Mouse (Mus musculus): ENCODE results near the gene Hoxc5. TPM values are rescaled to one million over a fixed set of nuclear protein-coding genes. Genes with fewer than 3 reads are reported as not detected.

Gene Hoxc5
- not detected for total RNA-seq (2021)
- long read RNA-seq: 0 reads

DNA sequence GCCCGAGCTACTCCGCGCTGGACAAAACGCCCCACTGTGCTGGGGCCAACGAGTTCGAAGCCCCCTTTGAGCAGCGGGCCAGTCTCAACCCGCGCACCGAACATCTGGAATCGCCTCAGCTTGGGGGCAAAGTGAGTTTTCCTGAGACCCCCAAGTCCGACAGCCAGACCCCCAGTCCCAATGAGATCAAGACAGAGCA is at the start of gene Hoxc5:
Gene Hoxc5, plus strand, starts transcription at position 132 of the 199 bp plus-strand sequence.
- no peak for DNase-seq (ENCODE audit: low spot score in 2 of 2)

DNA sequence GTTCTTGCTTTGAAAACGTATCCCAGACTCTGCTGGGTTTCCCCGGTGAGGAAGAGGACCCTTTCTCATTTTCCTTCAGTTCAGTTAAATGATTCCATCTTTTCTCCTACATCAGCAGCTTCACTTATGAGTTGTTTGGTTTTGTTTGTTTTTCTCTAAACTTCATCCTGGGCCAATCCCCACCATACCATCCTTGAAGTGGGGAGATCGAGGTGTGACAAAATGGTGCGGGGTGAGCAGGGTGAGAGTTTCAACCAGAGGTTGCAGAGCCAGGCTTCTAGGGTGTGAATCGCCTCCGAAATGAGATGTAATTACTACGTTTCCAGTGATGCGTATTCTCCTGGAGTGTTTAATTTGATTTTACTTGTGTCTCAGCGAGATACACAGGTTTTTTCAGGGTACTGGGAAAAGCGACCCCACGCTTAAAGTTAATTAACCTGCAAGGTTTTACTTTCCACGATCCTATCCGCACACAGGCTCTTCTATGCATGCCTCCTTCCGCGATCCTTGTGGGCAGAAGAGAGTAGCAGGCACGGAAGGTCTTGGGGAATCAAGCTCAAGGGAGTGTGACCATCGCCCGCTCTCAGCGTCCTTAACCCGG is 49.2 kb upstream of the Hoxc5 start:
- no peak for DNase-seq (ENCODE audit: low spot score in 2 of 2)

DNA sequence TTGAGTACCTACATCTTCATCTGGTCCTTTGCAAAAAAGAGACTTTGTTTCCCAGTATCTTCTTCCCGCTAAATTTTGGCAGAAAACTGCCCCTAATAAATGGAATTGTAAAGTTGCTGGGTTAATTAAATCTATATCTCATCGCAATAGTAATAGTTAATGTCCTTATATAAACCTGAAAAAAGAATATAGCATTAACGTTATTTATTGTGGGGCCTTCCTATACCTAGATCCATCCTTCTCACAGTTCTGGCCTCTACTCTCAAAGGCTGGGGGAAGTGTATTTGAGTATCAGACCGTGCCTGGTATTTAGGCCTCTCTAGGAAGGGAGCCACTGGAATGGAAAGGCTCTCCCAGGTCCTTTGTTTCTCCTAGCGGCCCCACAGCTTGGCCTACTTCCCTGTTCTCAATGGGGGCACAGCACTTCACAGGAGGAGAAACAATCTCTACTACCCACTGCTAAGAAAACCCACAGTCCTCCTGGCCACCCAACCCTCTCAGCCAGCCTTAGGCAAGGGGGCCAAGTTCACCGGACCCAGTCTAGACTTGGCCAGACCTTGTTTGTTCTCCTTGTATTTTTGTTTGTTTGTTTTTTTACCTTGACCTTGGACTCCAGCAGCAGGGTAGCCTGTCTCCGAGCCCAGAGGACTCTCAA is 48.5 kb upstream of the Hoxc5 start:
- DNase-seq (ENCODE audit: low spot score in 2 of 2): no peak

DNA sequence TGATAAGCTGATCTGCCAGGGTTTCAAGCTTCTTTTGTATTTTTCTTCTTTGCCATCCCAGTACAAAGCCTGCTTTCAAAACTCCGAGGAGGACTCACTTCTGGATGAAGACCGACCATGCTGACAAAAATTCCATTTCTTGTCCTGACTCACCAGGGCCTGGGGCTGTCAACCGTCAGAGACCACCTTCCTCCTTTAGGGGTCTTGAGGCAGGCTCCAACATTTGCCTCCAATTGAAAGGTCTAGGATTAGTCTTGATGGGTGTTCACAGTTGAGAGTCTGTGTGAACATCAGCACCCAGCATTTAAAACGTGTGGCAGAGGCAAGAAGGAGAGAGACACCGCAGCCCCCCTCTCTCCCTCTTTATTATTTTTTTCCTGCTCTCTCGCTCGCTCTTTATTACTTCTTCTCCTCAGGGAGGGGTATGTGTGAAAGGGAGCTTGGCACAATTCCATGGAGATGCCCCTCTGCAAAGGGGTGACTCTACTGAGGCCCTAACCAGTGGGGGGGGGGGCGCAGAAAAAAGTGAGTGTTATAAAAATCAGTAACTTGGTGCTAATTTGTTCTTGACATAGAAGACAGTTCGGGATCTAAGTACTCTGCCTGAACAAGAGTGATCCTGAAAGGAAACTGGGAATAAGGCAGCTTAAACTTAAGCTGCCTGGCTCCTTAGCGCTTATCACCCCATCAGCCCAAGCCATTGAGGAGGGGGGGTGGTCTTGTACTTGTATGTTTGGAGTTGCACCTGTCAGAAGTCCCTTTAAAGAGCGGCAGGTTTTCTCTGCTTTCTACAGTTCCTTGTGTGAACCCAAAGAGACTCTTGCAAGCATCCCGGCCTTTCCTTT is 47.7 kb upstream of the Hoxc5 start:
- DNase-seq (ENCODE audit: low spot score in 2 of 2): no peak

DNA sequence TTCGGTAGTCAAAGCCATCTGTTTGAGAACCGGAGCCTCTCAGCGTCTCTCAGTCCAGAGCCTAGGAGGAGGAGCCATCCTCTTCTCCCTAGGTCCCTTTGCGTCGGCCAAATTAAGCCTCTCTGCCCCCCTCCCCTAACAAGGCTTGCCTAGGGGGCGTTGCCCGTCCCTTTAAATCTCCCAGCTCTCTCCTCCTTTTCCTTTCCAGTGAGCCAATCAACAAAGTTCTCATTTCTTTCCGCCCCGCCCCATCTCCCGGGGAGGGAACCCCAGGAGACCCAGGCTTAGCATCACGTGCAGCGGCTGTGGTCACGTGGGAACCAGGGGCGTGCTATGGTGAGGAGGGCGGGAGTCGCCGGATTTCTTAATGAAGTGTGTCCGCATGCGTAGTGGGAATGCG is 46.6 kb upstream of the Hoxc5 start:
- no peak for DNase-seq (ENCODE audit: low spot score in 2 of 2)

DNA sequence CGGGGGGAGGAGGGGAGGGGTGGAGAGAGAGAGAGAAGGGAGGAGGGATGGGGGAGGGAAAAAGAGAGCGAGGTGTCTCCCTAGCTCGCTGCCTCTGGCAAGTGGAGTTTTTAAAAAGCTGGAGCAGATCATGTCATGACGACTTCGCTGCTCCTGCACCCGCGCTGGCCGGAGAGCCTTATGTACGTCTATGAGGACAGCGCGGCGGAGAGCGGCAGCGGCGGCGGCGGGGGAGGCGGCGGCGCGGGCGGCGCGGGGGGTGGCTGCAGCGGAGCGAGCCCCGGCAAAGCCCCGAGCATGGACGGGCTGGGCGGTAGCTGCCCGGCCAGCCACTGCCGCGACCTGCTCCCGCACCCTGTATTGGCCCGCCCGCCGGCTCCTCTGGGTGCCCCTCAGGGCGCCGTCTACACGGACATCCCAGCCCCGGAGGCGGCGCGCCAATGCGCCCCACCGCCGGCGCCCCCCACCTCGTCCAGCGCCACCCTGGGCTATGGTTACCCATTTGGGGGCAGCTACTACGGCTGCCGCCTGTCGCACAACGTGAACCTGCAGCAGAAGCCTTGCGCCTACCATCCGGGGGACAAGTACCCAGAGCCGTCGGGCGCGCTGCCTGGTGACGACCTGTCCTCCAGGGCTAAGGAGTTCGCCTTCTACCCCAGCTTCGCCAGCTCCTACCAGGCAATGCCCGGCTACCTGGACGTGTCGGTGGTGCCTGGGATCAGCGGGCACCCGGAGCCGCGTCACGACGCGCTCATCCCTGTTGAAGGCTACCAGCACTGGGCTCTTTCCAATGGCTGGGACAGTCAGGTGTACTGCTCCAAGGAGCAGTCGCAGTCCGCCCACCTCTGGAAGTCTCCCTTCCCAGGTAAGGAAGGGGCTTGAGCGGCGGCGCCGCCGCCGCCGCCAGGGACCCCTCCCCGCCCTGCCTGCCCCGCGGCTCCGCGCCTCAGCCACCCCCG is 45.9 kb upstream of the Hoxc5 start, which contains the start of gene Hoxc13:
Gene Hoxc13, plus strand, starts transcription at position 51 of the 959 bp plus-strand sequence.
- DNase-seq (ENCODE audit: low spot score in 2 of 2): no peak

DNA sequence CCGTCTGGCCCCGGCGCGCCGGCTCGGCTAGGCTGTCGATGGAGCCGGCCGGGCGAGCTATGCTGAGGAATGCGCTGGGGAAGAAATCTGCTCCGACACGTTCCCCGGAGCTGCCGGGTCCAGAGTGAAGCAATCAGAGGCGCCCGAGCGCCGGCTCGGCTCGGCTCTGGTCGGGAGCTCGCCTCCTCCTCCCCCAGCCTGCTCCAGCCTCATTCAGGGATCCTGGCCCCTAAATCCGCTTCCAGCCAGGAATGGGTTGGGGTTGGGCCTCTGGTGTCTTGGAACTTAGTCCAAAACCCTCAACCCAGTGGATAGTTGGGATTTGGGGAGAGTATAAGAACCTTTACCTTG is 45.3 kb upstream of the Hoxc5 start:
- DNase-seq (ENCODE audit: low spot score in 2 of 2): no peak

DNA sequence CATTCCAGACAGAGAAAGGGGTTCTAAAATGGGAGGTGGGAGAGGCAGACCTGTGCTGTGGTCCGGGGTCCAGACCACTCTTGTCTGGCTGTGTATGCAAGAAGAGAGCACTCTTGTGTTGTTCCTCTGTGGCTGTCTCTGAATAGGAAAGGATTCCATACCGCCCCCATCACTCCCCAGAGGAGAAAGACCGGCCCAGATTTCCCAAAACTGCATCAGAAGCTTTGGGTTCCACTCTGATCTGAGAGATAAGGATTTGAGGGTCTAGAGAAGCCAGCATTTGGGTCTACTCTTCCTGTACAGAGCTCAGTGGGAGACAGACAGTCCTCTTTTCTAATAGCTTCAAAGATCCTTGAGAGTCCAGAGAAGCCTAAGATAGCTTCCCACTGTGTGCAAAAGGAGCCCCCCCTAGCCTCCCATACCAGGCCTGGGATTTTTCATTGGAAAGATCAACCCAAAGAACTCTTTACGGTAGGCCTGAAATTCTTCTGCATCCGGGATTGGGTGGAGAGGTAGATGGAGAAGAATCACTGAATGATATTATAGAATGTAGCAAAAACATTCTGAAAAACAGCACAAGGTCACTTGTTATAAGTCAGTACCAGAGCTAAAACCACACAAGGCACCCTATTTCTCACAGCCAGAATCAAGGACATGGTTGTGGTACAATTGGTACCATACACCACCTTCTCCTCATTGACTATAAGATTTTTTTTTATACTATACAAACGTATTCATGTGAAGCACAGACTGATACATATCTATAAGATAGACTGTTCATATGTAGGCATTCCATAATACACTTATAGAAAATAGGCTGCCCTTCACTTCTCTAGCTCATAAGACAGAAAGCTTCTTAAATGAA is 44.4 kb upstream of the Hoxc5 start:
- DNase-seq (ENCODE audit: low spot score in 2 of 2): no peak

DNA sequence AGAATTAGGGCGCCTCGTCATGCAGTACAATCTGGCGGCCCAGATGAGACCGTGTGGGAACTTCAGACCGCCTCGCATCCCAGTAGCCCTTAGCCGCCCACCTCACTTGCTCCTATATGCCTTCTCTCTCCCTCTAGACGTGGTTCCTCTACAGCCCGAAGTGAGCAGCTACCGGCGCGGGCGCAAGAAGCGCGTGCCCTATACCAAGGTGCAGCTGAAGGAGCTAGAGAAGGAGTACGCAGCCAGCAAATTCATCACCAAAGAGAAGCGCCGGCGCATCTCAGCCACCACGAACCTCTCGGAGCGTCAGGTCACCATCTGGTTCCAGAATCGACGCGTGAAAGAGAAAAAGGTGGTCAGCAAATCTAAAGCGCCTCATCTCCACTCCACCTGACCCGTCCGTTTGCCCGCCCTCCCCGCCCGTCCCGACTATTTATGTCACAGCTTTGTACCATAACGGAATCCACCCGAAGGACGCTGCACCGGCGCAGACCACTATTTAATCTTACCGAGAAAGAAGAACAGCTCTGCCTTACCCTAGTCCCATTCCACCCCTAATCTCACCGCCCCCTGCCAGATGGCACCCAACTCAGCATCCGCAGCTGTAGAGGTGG is 40.1 kb upstream of the Hoxc5 start:
- DNase-seq (ENCODE audit: low spot score in 2 of 2): no peak

DNA sequence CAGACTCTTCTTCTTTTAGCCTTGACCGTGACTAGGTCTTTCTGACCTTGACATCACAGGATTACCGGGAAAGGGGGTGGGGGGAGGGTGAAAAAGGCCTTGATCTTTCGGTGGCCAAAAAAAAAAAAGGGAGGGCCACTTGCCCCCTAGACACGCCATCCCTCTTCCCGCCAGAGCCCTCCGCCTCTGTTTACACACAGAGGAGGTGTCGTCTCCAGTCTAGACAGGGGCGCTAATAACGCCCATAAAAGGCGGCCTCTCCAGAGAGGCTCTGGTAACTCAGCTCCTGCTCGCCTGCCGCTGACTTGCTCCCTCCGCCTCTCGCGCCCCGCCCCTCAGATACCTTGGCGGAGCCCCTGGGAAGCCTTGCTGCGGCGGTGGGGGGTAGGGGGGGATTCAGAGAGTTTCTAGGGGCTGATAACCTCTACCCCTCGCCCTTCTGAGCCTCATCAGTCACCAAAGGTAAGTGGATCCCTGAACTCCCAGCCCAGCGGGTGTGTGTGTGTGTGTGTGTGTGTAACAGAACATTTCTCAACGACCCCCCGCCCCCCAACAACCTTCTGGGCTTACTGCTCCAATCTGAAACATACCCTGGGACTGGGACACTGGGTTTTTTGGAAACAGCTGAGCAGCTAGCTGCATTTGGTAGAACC is 35.4 kb upstream of the Hoxc5 start:
- no peak for DNase-seq (ENCODE audit: low spot score in 2 of 2)

DNA sequence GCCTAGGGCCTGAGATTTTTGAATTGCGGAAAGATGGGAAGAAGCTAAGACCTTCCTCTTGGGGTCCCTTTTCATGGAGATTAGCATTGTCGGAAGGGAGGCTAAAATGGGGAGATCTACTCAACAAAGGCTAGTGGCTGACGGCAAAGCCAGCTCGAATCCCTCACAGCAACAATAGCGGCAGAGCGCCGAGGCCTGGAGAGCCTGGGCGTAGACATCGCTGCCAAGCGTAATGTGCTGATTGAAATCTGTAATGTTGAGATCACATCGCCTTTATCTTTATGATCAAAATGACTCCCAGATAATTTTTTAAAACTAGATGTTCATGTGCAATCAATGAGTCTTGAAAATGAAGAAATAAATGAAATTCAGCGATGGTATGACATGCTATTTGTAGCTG is 32.8 kb upstream of the Hoxc5 start:
- no peak for DNase-seq (ENCODE audit: low spot score in 2 of 2)

DNA sequence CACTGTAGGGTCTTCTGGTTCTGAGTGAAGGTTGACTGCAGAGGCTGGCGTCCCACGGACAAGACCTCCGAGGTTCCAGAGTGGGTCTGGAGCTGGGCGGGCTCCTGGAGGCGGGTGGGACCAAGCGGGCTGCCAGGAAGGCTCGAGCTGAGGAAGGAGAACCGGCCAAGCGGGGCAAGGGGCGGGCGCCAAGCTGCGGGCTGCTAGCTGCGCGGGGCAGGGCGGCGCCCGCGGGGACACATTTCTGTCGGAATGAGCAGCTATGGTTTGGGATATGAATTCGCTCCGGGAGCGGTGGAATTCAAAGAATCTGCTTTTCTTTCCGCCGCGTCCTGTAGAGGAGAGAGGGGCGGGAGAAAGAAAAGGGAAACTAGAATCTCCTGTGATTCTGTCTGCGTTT is 32.3 kb upstream of the Hoxc5 start:
- DNase-seq (ENCODE audit: low spot score in 2 of 2): no peak

DNA sequence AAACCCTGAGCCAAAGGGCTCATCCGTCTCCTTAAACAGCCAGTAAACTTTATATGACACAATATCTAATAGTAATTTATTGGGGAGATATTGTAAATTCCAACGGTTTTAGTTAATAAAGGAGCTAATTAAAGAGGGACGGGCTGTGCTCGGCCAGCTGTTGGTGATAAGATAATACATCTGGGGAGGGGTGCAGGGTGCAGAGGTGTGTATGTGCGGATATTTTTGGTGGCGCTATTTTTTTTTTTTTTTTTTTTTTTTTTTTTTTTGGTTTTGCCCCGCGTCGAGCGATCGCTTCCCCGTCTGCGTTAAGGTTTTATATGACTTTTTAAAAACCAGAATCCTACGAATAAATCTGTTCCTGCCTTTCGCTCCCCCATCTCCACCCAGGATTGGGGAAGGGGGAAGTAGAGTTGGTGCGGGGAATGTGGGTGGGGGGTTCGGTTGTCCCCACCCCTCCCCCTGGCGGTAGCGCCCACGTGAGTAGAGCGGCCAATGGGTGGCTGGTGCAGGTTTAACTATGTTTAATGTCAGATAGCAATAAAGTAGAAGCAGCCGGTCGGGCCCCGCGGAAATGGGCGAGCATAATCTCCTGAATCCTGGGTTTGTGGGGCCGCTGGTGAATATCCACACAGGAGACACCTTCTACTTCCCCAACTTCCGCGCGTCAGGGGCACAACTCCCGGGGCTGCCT is 30.8 kb upstream of the Hoxc5 start, which contains the start of gene Hoxc12:
Gene Hoxc12, plus strand, starts transcription at position 479 of the 694 bp plus-strand sequence.
- no peak for DNase-seq (ENCODE audit: low spot score in 2 of 2)

DNA sequence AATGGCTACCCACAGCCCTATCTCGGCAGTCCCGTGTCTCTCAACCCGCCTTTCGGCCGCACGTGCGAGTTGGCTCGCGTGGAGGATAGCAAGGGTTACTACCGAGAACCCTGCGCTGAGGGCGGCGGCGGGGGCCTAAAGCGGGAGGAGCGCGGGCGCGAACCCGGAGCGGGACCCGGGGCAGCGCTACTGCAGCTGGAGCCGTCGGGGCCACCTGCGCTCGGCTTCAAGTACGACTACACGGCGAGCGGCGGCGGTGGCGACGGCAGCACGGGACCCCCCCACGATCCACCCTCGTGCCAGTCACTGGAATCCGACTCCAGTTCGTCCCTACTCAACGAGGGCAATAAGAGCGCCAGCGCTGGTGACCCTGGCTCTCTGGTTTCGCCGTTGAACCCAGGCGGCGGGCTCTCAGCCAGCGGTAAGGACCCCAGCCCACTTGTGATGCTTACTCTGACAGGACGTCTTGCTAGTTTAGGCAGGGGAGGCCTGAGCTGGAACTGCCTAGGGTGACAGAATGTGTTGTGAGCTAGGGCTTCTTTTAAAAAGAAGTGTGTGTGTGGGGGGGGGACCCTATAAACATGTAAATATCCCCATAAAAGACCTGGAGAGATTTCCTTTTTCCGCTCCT is 30.1 kb upstream of the Hoxc5 start:
- no peak for DNase-seq (ENCODE audit: low spot score in 2 of 2)

DNA sequence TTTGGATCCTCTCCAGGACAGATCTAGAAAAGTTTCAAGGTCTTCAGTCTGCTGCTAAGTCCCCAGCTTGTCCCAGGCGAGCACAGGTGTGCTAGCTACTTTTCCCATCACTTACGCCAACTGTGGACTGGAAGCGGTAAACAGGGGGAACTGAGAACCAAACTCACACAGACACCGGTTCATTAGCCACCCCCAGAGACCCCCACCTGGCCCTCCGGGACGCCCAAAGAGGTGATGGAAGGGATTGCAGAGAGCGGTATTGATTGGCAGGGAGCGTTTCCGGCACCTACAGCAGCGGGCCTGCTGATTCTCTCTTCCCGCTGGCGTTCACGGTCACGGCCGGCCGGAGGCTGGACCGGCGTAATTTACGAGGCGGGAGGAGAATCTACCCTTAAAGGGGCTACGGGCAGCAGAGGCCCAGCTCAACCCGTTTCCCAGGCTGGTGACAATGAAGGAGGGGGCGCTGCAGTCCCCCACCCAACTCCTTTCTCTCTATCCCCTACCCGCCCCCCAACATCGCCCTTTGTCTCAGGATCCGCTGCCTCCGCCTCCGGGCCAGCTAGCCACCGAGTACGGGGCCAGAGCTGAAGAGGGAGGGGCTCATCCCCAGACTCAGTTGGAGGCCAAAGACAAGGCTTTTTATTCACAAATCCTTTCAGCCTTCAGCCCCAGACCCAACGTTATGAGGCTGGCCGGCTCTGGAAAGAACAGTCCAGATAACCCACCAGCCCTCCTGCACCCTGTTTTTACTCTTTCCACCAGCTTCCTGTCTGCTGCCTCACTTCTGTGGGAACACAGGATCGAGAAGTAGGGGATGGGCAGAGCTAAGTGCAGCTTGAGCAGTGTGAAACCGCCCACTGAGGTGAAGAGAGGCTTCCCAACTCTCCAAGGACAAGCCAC is 27.7 kb upstream of the Hoxc5 start:
- DNase-seq (ENCODE audit: low spot score in 2 of 2): no peak

DNA sequence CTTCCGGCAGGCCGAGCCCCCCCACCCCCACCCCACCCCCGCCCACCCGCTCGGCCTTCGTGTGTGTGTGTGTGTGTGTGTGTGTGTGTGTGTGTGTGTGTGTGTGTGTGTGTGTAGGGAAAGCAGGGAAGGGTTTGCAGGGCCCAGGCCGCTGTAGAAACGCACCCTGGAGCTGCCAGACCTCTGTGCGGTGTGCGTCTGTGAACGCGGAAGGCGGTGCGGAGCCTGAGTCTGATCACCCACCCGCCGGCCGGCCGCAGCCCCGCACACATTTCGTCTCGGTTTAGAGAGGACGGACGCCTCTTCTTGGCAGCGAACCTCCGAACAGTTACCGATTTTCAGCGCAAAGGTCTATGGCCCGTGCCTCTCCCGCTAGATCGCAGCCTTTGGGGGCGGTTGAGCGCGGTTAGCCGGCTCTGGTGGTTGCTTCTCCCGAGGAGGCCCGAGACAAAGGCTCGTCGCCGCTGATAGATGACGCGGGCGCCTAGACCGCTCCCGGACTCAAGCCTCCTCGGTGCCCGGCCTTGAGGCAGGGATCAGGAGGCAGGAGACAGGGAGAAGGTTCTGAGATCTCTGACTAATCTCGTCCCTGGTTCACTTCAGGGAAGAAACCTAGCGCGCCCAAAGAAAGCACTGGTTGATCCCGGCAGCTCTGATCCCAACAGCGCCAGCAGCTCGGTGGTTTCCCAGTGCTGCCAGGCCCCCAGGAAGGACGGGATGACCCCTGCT is 24.3 kb upstream of the Hoxc5 start:
- DNase-seq (ENCODE audit: low spot score in 2 of 2): no peak

DNA sequence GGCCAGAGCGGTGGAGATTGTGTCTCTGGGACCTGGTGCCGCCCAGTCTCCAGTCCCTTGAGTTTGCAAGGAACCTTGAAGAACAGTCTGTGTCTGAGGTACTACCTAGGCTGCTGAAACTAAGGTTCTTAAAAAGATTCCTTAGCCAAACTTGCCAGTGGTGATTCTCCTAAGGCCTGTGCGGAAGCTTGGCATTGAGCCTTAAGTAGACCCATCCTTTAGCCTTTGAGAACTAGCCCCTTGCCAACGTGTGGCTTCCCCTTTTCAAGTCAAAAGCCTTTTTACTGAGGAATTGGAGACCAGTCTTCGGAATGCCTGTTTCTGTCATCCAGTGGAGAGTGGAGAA is 23.8 kb upstream of the Hoxc5 start:
- DNase-seq (ENCODE audit: low spot score in 2 of 2): no peak

Measured in layer of hippocampus, postnatal 10 days (tissue).